Mouse (Mus musculus) cerebellum, postnatal 4 days (tissue): ENCODE data around the gene Rapgef6.
A peak's percentile ranks its signal among the peaks of the same experiment; 100 is the strongest.

Experiments
- DNase-seq, 2 experiments: peaks; one replicate each; pipeline ENCODE4 v3.0.0; 2022; ENCODE audit warnings: low spot score in 2 of 2, mixed read lengths in 1 of 2

The Rapgef6 gene

DNA sequence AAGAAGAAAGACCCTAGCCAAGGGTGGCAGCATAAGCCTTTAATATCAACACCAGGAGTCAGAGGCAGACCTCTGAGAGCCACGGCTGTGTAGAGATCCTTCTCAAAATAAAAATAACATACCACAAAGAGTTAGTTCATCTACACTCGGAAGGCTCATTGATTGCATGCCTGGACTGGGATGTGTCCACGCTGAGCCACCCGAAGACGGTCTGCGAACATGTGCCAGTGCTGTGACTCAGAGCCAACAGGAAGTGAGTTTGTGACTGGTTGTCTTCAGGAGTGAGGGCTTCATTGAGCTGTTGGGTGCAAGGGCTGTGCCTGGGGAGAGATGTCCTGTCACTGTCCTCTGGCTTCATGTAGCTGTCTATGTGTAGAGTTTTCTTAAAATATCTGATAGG lies 171.0 kb downstream of the Rapgef6 start:
- DNase-seq, result no peak

DNA sequence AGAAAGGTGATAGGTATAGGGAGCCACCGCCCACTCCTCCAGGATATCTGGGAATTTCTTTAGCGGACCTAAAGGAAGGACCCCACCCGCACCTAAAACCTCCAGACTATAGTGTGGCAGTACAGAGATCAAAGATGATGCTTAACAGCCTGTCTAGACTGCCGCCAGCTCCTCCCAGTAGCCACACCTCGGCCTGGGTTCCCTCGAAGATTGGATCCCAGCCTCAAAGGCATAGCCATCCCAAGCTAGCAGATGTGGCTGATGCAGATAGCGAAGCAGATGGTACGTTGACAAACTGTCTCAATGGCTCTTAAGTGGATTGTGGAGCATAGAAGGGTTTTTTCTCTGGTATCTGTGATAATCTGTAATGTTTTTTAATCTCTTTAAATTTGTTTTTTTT lies 171.6 kb downstream of the Rapgef6 start:
- no peak for DNase-seq

DNA sequence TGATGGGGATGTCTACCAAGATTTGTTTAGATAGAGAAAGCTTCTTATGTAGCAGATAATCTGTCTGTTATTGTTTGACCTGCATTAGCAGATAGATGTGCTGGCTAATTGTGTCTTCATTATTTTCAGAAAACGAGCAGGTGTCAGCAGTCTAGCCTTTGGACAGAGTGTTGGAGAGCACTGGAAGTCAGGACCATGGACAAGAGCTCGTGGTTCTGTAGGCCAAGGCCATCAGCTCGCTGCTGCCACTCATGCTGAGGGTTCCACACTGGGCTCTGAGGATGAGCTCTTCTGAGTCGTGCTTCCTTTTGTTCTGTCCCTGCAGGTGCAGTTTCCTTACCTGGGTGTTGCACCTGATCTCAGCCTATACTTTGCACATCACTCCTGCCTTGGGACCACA lies 173.3 kb downstream of the Rapgef6 start:
- no peak for DNase-seq

DNA sequence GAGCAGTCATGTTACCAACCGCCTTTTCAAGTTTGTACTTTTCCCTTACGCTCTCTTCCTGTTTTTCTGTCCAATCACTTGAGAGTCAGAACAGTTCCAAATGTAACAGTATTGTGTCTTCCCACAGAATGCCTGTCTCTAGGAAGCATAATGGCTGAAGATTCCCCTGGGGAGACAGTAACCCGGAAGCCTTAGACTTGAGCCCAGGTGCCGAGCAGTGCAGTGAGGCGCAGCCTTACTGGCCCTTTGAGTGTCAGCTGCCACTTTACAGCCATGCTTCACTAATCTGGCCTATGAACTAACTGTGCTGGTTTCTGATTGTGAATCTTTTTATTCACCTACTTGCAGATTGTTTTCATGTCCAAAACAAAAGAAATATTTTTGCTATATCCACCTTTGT lies 175.0 kb downstream of the Rapgef6 start:
- no peak for DNase-seq

DNA sequence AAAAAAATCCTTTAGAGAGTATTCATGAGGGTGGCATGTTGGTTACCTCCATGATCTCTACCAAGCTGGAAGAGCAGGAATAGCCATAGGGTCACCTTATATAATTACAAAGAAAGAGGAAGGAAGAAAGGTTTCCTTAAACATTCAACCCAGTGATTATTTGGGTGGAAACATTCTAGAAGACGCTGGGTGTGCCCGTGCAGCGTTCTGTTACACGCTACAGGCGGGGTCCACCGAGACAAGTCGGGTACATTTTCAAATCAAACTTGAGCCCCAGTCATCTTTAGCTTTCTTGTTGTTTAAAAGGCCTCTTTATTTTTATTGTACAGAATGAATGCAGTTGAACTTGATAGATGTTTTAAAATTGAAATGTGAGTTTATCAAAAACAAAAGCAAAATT lies 176.0 kb downstream of the Rapgef6 start:
- DNase-seq, result no peak

DNA sequence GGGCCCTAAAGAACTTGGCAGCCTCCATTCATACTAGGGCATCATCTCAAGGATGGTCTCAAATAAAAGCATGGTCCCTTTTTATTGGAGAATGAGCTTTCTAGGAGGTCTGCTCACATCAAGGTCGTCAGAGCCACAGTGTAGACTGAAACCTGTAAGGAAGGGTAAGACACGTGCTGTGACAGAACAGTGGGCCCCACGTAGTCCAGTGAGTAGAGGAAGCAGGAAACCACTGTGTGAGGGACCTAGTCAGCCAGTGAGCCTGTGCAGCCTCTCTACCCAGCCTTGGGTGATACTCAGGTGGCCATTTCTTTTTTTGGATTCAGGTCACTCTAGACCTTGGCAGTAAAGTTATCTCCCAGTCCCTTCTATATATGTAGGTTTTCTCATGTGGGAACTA lies 177.3 kb downstream of the Rapgef6 start:
- DNase-seq, result no peak

DNA sequence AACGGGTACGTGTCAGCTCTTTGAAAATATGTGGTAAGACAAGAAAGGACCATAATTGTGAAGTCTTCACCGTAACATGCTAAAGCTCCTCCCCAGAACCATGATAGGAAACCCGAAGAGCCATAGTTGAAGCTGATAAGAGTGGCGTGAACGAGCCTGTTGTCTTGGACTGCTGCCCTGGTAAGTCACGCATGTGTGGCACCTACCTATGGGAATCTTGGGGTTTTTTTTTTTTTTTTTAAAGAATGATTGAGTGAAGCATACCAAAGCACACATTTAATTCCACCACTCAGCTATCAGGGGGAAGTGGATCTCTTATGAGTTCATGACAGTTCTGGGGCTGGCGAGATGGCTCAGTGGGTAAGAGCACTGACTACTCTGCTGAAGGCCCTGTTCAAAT lies 179.2 kb downstream of the Rapgef6 start:
- DNase-seq, result no peak

DNA sequence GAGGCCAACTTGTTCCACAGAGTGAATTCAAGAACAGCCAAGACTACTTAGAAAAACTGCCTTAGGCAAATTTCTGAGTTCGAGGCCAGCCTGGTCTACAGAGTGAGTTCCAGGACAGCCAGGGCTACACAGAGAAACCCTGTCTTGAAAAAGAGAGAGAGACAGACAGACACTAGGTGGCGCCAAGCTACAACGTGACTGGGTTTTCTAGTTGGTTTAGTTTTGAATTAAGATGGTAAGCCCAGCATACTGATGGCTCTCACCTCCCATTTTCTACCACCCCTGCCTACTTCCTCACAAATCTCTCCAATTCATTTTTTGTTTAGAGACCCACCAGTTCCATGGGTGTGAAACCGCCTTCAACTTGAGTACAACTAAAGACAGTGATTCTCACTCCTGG lies 180.7 kb downstream of the Rapgef6 start:
- DNase-seq, result peak; percentile 48 to 73

DNA sequence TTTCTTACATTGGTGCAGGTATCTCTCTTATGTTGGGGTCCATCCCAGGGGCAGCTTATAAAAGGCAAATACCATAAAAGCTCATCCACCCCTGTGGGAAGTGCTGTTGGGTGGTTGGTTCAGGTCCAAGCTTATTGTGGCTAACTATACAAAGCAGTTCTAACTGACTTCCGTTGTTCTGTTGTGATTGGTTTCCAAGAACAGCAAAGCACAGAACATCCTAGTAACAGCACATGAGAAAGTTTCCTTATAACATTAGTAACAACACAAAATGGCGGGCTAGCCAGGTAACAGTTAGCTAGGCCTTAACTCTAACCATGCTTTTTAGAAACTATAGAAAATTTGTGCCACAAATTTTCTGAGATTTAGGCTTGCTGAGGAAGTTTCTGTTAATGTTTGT lies 185.5 kb downstream of the Rapgef6 start:
- DNase-seq, result no peak

DNA sequence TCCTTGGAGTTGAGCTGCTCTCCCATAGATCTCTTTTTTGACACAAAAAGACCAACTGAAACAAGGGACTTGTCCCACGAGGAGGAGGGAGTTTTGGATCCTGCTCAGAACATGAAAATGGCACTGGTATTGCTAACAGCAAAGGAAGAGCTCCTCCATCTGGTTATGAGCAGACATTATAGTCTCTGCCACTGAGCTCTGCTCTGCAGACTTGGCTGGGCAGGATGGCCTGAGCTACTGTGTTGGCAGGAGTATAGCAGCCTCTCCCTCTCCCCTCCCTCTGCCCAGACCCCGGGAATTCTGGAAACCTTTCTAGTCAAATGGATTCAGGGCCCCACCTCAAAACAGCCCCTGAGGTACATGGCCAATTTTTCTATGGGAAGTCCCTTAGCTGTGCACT lies 187.0 kb downstream of the Rapgef6 start:
- no peak for DNase-seq

DNA sequence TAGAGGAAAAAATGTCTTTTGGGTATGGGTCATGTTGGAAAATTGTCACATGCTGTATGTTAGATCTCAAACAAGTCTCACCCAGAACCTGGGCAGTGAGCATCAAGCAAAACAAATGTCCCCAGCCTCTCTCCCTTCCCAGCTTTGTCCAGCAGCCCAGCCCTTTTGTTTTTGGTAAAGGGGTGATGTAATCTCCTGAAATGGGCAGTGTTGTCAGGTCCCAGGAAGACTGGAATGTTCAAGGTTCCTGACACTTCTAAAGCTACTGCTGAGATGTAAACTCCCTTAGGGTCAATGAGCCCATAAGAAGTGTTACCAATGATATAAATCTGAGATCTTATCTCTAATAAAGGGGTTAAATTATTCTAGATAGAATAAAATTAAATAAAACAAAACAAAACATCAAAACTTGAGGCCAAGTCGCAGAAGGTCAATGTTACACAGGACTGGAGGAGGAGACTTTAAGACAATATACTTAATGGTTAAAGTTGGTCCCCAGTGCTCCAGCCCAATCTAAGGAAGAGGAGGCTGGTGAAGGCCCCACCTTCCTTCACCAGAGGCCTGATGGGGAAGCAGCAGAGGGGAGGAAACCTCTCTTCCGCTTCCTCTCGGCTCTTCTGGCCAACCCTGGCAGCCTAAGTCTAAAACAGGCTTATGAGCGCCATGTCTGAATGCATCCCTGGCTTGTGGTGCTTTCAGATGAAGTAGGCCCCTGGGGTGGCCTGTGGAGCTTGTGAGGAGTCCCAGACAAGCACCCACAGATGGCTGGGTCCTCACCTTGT lies 188.1 kb downstream of the Rapgef6 start:
- DNase-seq, result no peak

DNA sequence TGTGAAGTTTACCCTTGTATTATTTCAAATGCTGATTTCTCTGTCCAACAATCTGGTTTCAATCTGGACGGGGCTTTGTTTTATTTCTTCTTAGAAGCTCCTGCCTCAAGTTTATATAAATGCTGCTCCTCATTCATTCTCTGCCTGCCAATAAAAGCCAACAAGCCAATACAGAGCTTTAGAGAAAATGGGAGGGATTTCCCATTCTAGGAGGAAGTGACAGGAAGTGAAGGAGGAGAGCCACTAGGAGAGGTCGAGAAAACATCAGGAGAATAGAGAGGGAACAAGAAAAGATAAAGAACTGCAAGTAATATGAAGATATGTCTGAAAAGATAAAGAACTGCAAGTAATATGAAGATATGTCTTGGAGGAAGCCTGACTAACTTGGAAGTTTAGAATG lies 190.2 kb downstream of the Rapgef6 start:
- DNase-seq, result no peak

DNA sequence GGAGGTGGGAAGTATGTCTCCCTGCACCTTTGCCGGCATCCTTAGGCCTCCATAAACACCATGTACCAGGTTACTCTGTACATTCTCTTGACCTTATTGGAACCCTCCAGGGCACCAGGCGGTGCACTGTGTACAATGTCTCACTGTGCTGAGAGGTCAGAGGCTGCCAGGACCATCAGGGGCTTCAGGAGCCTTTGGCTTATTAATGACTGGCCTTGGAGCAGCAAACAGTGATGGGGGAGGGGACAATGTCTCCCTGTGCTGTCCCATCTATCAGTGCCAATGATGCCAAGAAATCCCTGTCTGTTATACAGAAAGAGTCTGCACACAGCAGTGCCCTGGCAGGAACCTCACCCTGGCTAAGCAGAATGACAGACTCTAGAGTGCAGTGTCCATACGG lies 195.2 kb downstream of the Rapgef6 start:
- DNase-seq, result no peak

DNA sequence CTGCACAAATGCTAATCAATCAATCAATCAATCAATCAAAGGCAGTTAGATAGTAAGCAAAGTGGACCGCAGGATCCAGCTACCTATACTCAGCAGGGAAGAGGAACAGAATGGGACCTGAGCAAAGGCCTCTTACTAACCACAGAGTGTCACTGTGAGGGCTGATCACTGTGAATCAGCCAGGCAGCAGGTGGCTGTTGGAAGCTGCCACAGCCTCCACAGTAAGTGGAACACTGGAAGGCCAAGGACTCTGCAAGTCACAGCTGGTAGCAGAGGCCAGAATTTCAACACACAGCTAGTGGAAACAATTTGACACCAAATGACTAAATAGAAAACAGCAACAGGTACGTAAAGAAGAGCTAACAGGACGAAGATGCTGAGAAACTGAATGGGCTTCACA lies 196.0 kb downstream of the Rapgef6 start:
- no peak for DNase-seq

DNA sequence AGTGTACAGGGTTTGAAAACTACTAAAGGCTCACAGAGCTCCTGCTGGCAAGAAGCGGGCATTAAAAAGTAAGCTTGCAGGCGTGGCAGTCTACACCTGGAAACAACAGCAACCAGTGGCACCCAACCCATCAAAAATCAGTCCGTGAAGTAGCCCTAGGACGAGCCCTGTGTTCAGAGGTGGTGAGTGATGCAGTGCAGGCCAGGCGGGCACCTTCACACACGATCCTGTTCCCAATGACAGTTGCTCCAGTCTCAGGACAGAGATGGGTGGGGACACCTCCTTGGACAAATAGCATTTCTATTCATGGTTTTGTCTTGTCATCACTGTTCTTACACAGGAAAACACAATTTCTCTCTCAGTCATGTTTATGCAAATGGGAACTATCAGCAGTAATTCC lies 199.4 kb downstream of the Rapgef6 start:
- DNase-seq, result no peak

DNA sequence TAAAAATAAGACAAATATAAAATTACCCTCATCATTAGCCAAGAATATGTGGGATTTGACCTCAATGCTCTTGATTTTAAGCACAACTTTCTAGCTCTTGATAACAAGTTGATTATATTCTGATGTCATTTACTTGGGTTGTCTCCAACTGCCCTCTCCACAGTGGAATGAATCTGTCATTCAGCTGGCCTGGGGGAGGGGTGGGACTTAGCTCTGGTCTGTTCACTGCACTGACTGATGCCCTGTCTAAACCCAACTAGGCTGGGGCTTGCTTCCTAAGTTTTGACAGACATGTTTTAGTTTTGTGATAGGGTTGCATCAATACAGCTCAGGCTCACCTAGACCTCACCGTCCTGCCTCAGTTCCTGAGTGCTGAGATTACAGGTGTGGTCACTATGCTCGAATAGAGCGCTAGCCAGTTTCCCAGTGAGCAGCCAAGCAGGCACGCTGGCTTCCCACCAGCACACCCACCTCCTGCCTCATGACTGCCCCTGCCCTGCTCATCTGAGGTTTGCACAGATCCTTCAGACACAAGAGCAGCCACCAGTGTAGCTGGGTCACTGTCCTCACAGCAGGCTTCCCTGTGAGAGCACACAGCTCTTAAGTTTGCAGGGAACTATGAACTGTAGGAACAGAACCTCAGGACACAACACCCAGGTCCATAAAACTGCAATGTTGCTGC lies 201.8 kb downstream of the Rapgef6 start:
- peak in 1 of 2 experiments; percentile 27 for DNase-seq

DNA sequence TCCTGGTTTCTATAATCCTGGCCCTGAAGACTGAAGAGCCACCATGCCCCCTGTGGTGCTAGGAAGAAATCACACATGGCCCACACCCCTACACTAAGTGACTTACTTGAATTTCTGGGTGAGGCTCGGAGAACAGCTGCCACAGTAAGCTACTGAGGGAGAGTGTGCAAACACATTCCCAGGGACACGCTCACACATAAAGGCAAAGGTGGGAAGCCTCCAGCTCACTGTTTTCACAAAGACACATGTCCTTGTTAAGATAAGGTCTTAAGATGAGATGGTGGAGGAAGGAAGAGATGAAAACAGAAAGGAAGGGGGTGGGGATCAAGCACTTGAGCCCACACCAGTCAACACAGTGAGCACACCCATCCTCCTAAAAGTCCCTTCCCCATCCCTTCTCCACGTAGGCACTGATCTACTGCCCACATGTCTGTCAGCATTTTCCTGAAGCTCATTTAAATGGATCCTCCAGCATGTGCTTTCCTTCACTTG lies 204.0 kb downstream of the Rapgef6 start:
- no peak for DNase-seq

DNA sequence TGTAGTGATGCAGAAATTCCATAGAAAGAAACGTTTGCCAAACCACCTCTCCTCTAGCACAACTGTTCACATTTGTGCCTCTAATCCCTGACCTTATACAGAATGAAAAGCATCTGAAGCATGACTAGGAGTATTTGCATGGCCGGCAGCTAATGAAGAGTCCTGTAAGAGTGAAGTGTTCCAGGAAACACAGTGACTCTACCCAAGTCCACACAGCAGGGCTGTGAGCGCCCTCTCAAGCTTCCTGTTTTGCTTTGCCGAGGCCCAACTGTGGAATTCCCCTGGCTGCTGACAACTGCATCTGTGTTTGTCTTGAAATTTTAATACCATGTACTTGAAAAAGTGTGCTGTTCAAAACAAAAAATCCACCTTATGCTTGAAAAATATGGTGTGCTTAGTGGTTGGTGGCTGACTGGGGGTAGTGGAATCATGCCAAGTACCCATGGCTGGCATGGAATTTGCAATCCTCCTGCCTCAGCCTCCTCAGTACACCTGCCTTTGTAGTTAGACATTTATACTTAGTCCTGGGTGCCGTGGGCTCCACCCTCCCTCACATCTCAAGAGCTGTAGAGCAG lies 204.8 kb downstream of the Rapgef6 start:
- no peak for DNase-seq

DNA sequence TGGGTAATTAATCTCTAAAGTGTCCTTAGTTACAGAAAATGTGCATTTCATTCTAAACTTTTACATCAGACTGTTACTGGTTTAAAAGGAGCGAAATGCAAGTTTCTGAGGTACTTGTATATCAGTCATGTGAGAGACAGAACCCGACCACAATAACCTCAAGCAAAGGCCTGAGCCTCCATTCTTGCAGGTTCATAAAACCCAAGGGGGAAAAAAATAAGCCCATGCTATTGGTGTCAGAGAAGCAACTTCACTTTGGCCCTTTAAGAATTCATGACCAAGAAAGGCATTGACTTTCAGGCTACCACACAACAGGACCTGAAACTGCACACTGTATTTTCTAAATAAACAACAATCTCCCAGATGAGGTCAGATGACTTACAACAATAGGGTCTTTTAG lies 205.7 kb downstream of the Rapgef6 start:
- no peak for DNase-seq

DNA sequence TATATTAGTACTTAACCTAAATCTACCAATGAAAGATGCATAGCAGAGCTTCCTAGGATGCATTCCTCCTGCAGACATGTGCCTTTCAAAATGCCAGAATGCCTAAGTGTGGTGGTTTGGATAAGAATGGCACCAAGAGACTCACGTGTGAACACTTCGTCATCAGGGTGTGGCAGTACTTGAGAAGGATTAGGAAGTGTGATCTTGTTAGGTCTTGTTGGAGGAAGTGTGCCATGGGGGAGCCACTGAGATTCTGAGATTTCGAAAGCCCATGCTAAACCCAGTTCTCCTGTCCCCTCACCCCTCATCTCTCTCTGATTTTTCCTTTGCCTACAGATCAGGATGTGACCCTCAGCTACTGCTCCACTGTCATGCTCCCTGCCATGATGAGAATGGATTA lies 206.7 kb downstream of the Rapgef6 start:
- DNase-seq, result no peak

DNA sequence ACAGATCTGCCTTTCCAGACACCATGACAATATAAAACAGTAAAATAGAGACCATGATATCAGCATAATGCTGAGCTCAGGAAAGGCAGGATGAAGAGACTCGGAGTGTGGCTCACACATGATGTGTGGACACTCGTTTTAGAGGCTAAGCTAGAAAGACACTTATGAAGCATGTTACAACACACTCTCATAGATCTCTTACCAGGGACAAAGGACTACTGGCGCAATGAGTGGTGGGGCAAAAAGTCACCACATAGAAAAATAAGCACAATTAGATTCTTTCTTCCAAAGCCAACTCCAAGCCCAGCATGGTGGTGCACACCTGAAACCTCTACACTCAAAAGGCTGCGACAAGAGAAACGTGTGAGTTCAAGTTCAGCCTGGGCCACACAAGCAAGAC lies 208.3 kb downstream of the Rapgef6 start:
- no peak for DNase-seq

DNA sequence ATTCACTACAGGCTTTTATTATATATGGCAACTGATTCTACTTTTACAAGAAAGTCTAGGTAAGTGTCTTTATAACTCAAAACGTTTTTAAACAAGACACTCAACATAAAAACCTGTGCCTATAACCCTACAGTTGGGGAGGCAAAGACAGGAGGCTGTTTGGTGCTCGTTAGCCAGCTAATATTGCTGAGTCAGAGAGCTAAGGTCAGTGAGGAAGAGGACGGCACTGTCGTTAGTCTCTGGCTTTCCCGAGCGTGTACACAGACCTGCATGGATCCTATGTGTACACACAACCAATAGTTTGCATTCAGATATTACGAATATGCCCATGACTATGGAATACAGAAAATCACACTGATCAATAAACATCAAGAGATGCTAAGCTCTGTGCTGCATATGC lies 208.7 kb downstream of the Rapgef6 start:
- no peak for DNase-seq

DNA sequence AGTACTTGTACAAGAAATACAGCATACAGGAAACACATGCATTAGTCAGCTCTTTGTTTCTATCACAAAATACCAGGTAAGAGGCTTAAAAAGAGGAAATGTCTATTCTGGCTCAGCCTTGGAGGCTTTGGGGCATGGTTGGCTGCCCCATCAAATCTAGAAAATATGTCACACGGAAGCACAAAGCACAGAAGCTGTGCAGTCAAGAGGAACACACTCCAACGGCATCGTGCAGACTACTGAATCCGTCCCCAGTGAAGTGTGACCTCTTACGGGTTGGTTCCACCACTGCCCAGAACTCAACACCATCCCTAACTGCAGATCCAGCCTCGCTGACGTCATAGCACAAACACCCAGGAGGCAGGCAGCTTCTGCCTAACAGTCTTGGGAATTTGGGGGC lies 210.9 kb downstream of the Rapgef6 start:
- DNase-seq, result no peak
